Mouse (Mus musculus) urinary bladder, postnatal 10 days (tissue): ENCODE results near the gene Myl6.

Experiments
- DNase-seq: peaks from one replicate; pipeline ENCODE4 v3.0.0; 2022; ENCODE audit warnings: low spot score

Gene Myl6

DNA sequence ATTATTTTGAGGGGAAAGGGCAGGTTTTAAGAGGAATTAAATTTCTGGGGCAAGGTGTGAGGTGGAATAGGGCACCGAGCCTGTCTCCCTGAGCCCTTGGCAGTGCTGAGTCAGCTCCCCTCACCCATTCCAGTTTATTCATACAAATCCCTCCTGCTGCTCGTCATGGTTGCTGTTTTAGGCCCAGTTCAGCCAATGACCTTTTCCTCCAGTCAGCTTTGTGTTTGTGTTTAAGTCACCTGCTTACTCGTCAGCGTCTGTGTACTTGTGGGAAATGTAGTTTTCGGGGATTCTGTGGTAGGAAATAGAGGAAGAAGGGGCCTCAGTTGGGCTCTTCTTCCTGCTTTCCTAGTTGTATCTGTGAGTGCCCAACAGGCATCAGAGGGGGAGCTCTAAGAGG is 4.6 kb downstream of the Myl6 start:
- no peak for DNase-seq

DNA sequence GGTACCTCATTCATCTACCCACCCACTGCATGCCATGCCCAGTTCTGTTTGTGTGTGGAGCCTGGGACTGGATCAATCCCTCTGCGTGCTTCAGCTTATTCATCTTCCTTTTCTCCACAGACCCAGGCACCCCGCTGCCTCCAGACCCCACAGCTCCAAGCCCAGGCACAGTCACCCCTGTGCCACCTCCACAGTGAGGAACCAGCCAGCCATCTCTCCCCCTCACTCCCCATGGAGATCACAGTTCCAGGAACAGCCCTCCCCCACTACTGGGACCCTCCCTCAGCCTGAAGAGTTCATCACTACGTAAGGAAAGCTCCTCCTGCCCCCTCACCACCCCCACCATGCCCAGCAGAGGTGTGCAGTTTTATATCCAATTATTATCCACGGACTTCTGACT is 5.2 kb downstream of the Myl6 start:
- DNase-seq = no peak

DNA sequence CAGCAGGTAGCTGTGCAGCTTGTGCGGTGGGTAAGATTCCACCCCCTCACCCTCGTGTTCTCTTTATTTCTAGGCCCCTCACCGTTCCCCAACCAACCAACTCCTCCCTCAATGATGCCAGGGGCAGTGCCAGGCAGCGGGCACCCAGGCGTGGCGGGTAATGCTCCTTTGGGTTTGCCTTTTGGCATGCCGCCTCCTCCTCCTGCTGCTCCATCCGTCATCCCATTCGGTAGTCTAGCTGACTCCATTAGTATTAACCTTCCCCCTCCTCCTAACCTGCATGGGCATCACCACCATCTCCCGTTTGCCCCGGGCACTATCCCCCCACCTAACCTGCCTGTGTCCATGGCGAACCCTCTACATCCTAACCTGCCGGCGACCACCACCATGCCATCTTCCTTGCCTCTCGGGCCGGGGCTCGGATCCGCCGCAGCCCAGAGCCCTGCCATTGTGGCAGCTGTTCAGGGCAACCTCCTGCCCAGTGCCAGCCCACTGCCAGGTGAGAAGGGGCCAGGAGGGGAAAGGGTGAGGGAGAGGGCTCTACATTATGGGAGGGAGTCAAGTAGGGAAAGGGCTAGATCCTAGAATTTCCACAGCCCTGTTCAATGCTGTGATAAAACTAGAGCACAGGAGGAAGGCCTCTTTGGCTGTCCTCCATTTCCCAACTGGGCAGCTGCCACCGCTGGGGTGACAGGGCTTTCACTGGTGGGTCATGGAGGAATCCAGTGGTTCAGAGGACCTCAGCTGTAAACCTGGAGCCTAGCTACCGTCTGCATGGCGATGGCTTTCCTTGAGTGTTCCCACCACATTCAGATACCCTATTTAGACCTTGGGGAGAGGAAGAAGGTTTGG is 5.9 kb downstream of the Myl6 start:
- DNase-seq = no peak

DNA sequence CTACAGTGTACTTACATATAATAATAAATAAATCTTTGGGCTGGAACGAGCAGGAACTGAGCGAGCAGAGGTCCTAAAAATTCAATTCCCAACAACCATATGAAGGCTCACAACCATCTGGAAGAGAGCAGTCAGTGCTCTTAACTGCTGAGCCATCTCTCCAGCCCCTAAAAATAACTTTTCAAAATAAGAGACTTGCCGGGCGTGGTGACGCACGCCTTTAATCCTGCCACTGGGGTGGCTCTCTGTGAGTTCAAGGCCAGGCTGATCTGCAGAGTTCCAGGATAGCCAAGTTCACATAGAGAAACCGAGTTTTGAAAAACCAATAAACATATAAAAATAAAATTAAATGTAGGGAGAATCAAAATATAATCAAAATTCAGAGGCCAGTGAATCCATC is 7.6 kb downstream of the Myl6 start:
- no peak for DNase-seq

DNA sequence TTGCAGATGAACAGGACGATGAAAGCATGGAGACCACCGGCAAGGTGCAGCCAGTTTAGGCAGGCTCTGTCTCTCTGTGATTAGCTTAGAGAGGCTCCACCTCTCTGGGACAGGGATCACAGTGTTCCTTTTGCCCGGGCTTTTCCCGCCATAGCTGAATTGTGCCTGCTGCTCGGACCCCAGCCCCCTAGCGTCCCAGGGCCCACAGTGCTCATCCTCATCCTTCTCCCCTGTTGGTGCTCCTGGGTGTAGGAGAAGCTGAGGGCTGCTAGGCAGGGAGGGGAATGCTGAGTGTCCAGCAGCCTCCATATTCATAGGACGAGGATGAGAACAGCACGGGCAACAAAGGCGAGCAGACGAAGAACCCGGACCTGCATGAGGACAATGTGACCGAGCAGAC is 19.6 kb downstream of the Myl6 start:
- DNase-seq = no peak

DNA sequence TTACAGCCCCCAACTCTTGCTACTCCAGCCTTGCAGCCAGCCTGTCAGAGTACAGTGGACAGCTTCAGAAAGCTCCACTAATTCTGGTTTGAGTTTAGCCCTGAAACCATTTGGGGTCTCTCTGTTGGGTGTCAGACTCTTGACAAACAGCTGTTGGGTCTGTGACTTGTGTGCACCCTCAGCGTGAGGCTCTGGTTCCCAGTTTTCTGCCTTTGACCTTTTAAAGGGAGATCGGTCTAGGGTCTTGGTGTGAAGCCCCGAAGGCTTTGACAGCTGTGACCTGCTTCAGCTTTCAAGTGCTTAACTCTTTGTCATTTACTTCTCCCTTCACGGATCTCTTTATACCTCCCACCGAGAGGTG is 33.7 kb downstream of the Myl6 start:
- DNase-seq = no peak

- no peak for DNase-seq
Measured at GRCm38 (mm10) chr10:128459409-128460269, 34.3 kb downstream of the Myl6 start.

- DNase-seq = peak; percentile 68
Measured at GRCm38 (mm10) chr10:128458719-128459408, 35.1 kb downstream of the Myl6 start, which contains the start of gene Smarcc2. Smarcc2 (plus strand) TSS chr10:128459248.

DNA sequence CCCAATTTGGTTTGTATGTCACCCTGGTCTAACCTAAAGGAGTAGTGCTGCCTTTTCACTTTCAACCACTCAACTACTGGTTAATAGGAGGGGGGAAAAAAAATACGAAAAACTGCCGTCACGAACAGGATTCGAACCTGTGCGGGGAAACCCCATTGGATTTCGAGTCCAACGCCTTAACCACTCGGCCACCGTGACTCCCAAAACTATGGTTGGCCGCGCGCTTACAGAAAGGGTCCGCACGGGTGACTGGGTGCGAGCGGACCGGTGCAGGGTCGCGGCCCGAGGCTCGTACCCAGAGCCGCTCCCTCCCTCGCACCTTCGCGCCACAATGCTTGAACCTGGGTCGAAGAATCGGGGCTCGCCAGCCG is 35.6 kb downstream of the Myl6 start:
- peak; percentile 79 for DNase-seq

GRCm38 (mm10) chr10:128457676-128458075 is 36.3 kb downstream of the Myl6 start:
- no peak for DNase-seq

GRCm38 (mm10) chr10:128455280-128455679 is 38.7 kb downstream of the Myl6 start:
- DNase-seq = no peak

DNA sequence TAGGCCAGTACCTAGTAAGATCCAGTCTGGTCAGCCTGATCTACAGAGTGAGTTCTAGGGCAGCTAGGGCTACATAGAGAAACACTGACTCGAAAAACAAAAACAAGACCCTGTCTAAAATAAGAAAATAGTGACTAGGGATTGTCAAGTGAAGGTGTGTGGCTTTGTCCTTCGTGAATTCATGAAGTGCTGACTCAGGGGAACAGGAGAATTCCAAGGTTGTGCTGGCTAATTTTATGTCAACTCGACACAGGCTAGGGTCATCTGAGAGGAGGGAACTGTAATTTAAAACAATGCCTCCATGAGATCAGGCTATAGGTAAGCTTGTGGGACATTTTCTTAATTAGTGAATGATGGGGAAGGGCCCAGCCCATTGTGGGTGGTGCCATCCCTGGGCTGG is 39.5 kb downstream of the Myl6 start:
- DNase-seq = no peak

DNA sequence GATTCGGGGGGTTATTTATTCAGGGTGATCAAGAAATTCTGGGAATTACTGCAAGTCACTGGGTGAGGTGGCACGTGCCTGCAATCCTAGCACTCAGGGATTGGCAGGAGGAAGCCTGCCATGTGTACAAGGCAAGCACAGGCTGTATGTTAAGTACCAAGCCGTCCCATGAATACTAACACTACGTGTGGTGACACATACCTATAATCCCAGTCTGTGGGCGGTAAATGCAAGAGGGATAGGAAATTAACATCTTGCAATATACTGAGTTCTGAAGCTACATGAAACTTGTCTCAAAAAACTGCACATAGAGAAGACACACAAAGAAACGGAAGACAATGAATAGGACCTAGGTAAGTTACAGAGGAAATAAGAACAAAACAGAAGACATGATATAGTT is 42.9 kb downstream of the Myl6 start:
- DNase-seq = no peak

GRCm38 (mm10) chr10:128445407-128445806 is 48.5 kb downstream of the Myl6 start:
- no peak for DNase-seq

- DNase-seq = no peak
Measured at GRCm38 (mm10) chr10:128444354-128444753, 49.6 kb downstream of the Myl6 start.

- DNase-seq = no peak
Measured at GRCm38 (mm10) chr10:128442718-128443117, 51.2 kb downstream of the Myl6 start.

DNA sequence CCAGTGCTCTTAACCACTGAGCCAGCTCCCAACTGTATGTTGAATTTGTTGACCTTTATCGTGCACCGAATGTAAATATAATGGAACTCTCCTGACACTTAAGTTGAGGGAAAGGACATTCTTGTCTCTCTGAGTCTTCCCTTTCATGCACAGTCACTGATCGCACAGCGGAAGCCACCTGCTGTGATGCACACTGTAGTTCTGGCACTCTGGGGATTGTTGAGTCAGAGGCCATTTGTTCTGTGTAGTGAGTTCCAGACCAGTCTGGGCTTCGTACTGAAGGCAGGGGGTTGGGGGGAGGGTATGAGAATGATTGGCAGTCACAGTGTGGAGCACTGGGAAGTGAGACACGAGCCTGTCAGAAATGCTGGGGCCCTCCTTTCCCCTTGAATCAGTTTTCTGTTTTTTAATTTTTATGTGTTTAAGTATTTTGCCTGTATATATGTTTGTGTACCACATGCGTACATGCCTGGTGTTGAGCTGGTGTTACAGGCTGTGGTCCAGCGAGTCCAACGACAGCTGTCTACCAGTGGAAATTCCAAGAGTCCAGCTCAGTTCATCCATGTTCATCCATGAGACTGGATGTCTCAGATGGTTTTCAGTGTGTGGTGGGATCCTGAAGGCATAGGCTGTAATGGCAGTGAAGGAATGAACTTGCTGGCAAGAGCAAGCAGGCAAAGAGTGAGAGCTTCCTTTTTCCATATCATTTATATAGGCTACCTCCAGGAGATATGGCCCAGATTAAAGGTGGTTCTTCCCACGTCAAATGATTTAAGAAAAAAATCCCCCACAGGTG is 52.4 kb downstream of the Myl6 start:
- DNase-seq = no peak
